Comparison of ENCODE assay signal across 18 mouse cellular contexts in the genomic region with DNA sequence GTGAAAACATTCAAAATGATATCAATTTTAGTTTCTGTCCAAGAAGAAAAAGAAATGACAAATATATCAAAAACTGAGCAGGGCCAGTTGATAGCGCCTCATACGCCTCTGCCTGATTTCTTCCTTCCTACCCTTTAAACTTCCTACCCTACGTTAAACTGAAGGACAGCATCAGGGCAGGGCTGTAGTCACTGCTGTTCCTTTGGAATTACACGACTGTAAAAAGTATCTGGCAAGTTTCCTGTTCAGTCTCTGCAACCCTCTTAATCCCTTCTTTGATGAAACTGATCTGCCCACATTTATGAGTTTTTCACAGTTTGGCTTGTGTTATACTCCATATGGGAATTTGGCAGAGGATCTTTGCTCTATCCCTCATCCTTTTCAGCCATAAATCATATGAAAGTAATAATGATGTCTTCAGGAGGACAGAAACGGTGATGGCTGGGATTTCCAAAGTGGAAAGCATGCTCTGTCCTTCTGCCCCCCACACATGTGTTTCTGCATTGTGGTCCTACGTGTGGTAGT.
"Had no signal": no experiment of that assay in that cellular context is flagged by ENCODE, and none has a peak within 500 bp of the region (broad histone marks: within the 10 kb centered on the region; RNA-seq: fewer than 3 reads in every experiment).

No protein-coding gene starts in this region.

- H3K4me2 ChIP-seq: limb, embryonic 15.5 days; liver, embryonic 11.5 days; lung, embryonic 14.5 days; midbrain, embryonic 12.5 days; midbrain, embryonic 15.5 days; neural tube, embryonic 13.5 days; stomach, embryonic 15.5 days had no signal

- H3K4me1 ChIP-seq: midbrain, embryonic 12.5 days; midbrain, embryonic 15.5 days; neural tube, embryonic 13.5 days; stomach, embryonic 15.5 days had no signal

- ATAC-seq: liver, postnatal 0 days; lung, postnatal 0 days; midbrain, embryonic 15.5 days had no signal

- H3K4me3 ChIP-seq: limb, embryonic 15.5 days; midbrain, embryonic 12.5 days; midbrain, embryonic 15.5 days; neural tube, embryonic 13.5 days; stomach, embryonic 15.5 days had no signal

- H3K9me3 ChIP-seq: limb, embryonic 15.5 days; midbrain, embryonic 12.5 days; midbrain, embryonic 15.5 days; neural tube, embryonic 13.5 days; stomach, embryonic 15.5 days had no signal

- H3K36me3 ChIP-seq: midbrain, embryonic 12.5 days; midbrain, embryonic 15.5 days; neural tube, embryonic 13.5 days; stomach, embryonic 15.5 days had no signal

- H3K27me3 ChIP-seq: limb, embryonic 15.5 days; midbrain, embryonic 12.5 days; midbrain, embryonic 15.5 days; neural tube, embryonic 13.5 days; stomach, embryonic 15.5 days had no signal

- H3K9ac ChIP-seq: limb, embryonic 15.5 days; liver, embryonic 14.5 days; liver, postnatal 0 days; lung, embryonic 14.5 days; midbrain, embryonic 12.5 days; midbrain, embryonic 15.5 days; neural tube, embryonic 13.5 days; stomach, embryonic 15.5 days had no signal

- DNase-seq: kidney, adult 8-10 months; kidney, postnatal 4 days; left cerebral cortex, postnatal 4 days; liver, postnatal 0 days; lung, embryonic 14.5 days; retina, postnatal 1 day; right cerebral cortex, postnatal 25 days; spleen, adult 18-20 months; thymus, postnatal 25 days had no signal

- H3K27ac ChIP-seq: limb, embryonic 15.5 days; liver, embryonic 14.5 days; macrophage; midbrain, embryonic 12.5 days; midbrain, embryonic 15.5 days; neural tube, embryonic 13.5 days; stomach, embryonic 15.5 days had no signal
